Mouse (Mus musculus): ENCODE measurements around the gene BC049352. TPM values are rescaled to one million over a fixed set of nuclear protein-coding genes. Genes with fewer than 3 reads are reported as not detected.

The BC049352 gene
- polyA plus RNA-seq, 1 experiment from 2014 or later: not detected

DNA sequence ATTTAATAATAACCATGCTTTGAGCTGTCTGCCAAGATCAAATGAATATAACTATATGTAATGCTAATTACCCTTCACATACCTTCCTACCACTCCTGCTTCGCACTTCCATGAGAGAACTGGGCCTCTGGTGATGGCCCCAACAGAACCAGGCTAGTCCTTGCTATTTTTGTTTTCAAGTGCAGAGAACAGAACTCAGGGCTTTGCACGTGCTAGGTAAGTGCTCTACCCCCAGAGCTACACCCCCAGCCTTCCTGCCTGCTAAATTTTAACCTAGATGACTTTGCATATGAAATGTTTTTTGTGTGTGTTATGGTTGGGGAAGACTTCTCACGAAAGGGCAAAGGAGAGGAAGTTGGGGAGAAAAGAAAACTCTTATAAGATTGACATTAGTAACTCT, 714 bp downstream of the BC049352 start:
- no peak overlapping the region for H3K27ac ChIP-seq (ENCODE audit: low read depth, low read length)

DNA sequence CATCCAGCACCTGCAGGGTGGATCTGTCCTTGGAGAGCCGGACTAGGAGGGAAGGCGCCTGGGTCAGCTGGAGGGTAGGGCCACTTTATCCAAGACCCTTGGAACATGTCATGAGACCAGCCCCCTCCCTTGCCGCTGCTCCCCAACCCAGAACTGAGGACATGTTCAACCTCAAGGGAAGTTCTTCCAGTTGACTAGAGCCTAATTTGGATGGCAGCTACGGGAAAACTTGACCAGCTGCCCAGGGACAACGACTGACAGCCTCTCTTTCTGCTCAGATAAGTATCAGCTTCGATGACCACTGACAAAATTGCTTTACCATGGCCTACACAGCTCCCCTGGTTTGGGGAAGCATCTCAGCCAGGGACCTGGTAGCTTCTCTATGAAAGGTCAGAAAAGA, 1.5 kb downstream of the BC049352 start:
- WGBS: 80% methylated on average over 6 of the region's 6 CpGs

More for the DNA sequence above, 714 bp downstream of the BC049352 start:
- no peak overlapping the region for H3K9ac ChIP-seq (ENCODE audit: low read length)
- no peaks in the 10 kb centered on the region for H3K27me3 ChIP-seq (ENCODE audit: control insufficient read depth, insufficient read depth, low read length)
- H3K4me1 ChIP-seq (replicated peaks; ENCODE audit: control insufficient read depth, insufficient read depth, low read length): no peaks in the 10 kb centered on the region
- 69% methylated on average over 3 of the region's 3 CpGs for WGBS
- DNase-seq (ENCODE audit: low spot score) (peak; percentile 27), ATAC-seq (replicated peaks; ENCODE audit: low FRiP score) (no peak)
- no peaks in the 10 kb centered on the region for H3K36me3 ChIP-seq (ENCODE audit: control insufficient read depth, insufficient read depth, low read length)
- H3K4me3 ChIP-seq (ENCODE audit: low read depth, low read length): no peak overlapping the region
- no peak overlapping the region for H3K4me2 ChIP-seq (ENCODE audit: low read depth, low read length, severe bottlenecking)
- H3K9me3 ChIP-seq (ENCODE audit: control insufficient read depth, low read length): no peaks in the 10 kb centered on the region

GRCm38 (mm10) chr9:45185250-45185649, 3.4 kb downstream of the BC049352 start:
- 73% methylated on average over 4 of the region's 4 CpGs for WGBS
- Histone ChIP-seq H3K36me3 (ENCODE audit: control insufficient read depth, insufficient read depth, low read length) (no peaks in the 10 kb centered on the region), H3K9ac (ENCODE audit: low read length) (no peak overlapping the region)

More for the DNA sequence above, 1.5 kb downstream of the BC049352 start:
- H3K4me1 ChIP-seq (replicated peaks; ENCODE audit: control insufficient read depth, insufficient read depth, low read length): no peaks in the 10 kb centered on the region
- H3K4me3 ChIP-seq (ENCODE audit: low read depth, low read length): no peak overlapping the region
- no peak for ATAC-seq (replicated peaks; ENCODE audit: low FRiP score)
- H3K27me3 ChIP-seq (ENCODE audit: control insufficient read depth, insufficient read depth, low read length): no peaks in the 10 kb centered on the region
- no peaks in the 10 kb centered on the region for H3K36me3 ChIP-seq (ENCODE audit: control insufficient read depth, insufficient read depth, low read length)
- H3K9me3 ChIP-seq (ENCODE audit: control insufficient read depth, low read length): no peaks in the 10 kb centered on the region
- no peak overlapping the region for H3K27ac ChIP-seq (ENCODE audit: low read depth, low read length)
- no peak overlapping the region for H3K9ac ChIP-seq (ENCODE audit: low read length)
- DNase-seq (ENCODE audit: low spot score): peak; percentile 24
- H3K4me2 ChIP-seq (ENCODE audit: low read depth, low read length, severe bottlenecking): no peak overlapping the region

GRCm38 (mm10) chr9:45188570-45189563, 7.1 kb downstream of the BC049352 start:
- DNase-seq (ENCODE audit: low spot score) (no peak), ATAC-seq (replicated peaks; ENCODE audit: low FRiP score) (no peak)
- Histone ChIP-seq H3K9ac (ENCODE audit: low read length) (no peak overlapping the region), H3K4me1 (replicated peaks; ENCODE audit: control insufficient read depth, insufficient read depth, low read length) (no peaks in the 10 kb centered on the region), H3K4me3 (ENCODE audit: low read depth, low read length) (no peak overlapping the region), H3K27me3 (ENCODE audit: control insufficient read depth, insufficient read depth, low read length) (no peaks in the 10 kb centered on the region), H3K27ac (ENCODE audit: low read depth, low read length) (no peak overlapping the region), H3K36me3 (ENCODE audit: control insufficient read depth, insufficient read depth, low read length) (no peaks in the 10 kb centered on the region), H3K9me3 (ENCODE audit: control insufficient read depth, low read length) (no peaks in the 10 kb centered on the region), H3K4me2 (ENCODE audit: low read depth, low read length, severe bottlenecking) (no peak overlapping the region)
- 93% methylated on average over 10 of the region's 10 CpGs for WGBS

More at GRCm38 (mm10) chr9:45185250-45185649, 3.4 kb downstream of the BC049352 start:
- Histone ChIP-seq H3K27me3 (ENCODE audit: control insufficient read depth, insufficient read depth, low read length) (no peaks in the 10 kb centered on the region), H3K4me1 (replicated peaks; ENCODE audit: control insufficient read depth, insufficient read depth, low read length) (no peaks in the 10 kb centered on the region), H3K4me2 (ENCODE audit: low read depth, low read length, severe bottlenecking) (no peak overlapping the region), H3K9me3 (ENCODE audit: control insufficient read depth, low read length) (no peaks in the 10 kb centered on the region), H3K4me3 (ENCODE audit: low read depth, low read length) (no peak overlapping the region), H3K27ac (ENCODE audit: low read depth, low read length) (no peak overlapping the region)
- DNase-seq (ENCODE audit: low spot score): no peak
- ATAC-seq (replicated peaks; ENCODE audit: low FRiP score): no peak

- Histone ChIP-seq H3K9ac (ENCODE audit: low read length) (no peak overlapping the region), H3K27ac (ENCODE audit: low read depth, low read length) (no peak overlapping the region), H3K36me3 (ENCODE audit: control insufficient read depth, insufficient read depth, low read length) (no peaks in the 10 kb centered on the region), H3K4me2 (ENCODE audit: low read depth, low read length, severe bottlenecking) (no peak overlapping the region), H3K27me3 (ENCODE audit: control insufficient read depth, insufficient read depth, low read length) (no peaks in the 10 kb centered on the region), H3K4me3 (ENCODE audit: low read depth, low read length) (no peak overlapping the region), H3K4me1 (replicated peaks; ENCODE audit: control insufficient read depth, insufficient read depth, low read length) (no peaks in the 10 kb centered on the region), H3K9me3 (ENCODE audit: control insufficient read depth, low read length) (no peaks in the 10 kb centered on the region)
- no peak for ATAC-seq (replicated peaks; ENCODE audit: low FRiP score)
- WGBS: 91% methylated on average over 4 of the region's 4 CpGs
- no peak for DNase-seq (ENCODE audit: low spot score)
Observed at GRCm38 (mm10) chr9:45189661-45190174, 7.9 kb downstream of the BC049352 start.

DNA sequence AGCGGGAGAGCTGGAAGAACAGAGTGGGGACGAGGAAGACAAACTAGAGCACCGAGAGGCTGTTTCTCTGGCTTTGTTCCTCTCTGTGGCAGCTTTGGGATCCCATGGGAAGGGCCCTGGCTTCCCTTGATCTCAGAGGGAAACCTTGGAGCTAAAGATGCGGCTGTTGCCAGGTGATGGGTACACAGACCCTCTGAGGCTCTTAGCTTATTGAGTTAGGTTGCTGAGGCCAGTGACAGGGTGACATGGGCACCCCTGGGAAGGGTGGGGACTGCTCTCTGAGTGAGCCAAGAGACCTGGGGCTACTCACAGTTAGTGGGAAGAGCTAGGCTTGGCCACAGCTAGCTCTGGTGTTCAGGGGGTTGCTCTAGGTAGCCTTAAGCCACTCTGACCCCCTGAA, 13.7 kb downstream of the BC049352 start:
- H3K27me3 ChIP-seq (ENCODE audit: control insufficient read depth, insufficient read depth, low read length): no peaks in the 10 kb centered on the region
- H3K9ac ChIP-seq (ENCODE audit: low read length): no peak overlapping the region
- no peak for ATAC-seq (replicated peaks; ENCODE audit: low FRiP score)
- H3K4me1 ChIP-seq (replicated peaks; ENCODE audit: control insufficient read depth, insufficient read depth, low read length): no peaks in the 10 kb centered on the region
- DNase-seq (ENCODE audit: low spot score): no peak
- H3K9me3 ChIP-seq (ENCODE audit: control insufficient read depth, low read length): no peaks in the 10 kb centered on the region
- WGBS: 82% methylated on average over 4 of the region's 4 CpGs
- H3K4me3 ChIP-seq (ENCODE audit: low read depth, low read length): no peak overlapping the region
- H3K27ac ChIP-seq (ENCODE audit: low read depth, low read length): no peak overlapping the region
- H3K4me2 ChIP-seq (ENCODE audit: low read depth, low read length, severe bottlenecking): no peak overlapping the region
- no peaks in the 10 kb centered on the region for H3K36me3 ChIP-seq (ENCODE audit: control insufficient read depth, insufficient read depth, low read length)

GRCm38 (mm10) chr9:45196125-45196830, 14.5 kb downstream of the BC049352 start:
- Histone ChIP-seq H3K9ac (ENCODE audit: low read length) (no peak overlapping the region), H3K4me1 (replicated peaks; ENCODE audit: control insufficient read depth, insufficient read depth, low read length) (no peaks in the 10 kb centered on the region), H3K9me3 (ENCODE audit: control insufficient read depth, low read length) (no peaks in the 10 kb centered on the region), H3K4me3 (ENCODE audit: low read depth, low read length) (no peak overlapping the region), H3K27ac (ENCODE audit: low read depth, low read length) (no peak overlapping the region), H3K4me2 (ENCODE audit: low read depth, low read length, severe bottlenecking) (no peak overlapping the region), H3K27me3 (ENCODE audit: control insufficient read depth, insufficient read depth, low read length) (no peaks in the 10 kb centered on the region), H3K36me3 (ENCODE audit: control insufficient read depth, insufficient read depth, low read length) (no peaks in the 10 kb centered on the region)
- ATAC-seq (replicated peaks; ENCODE audit: low FRiP score) (no peak), DNase-seq (ENCODE audit: low spot score) (no peak)
- WGBS: 71% methylated on average over 8 of the region's 8 CpGs

DNA sequence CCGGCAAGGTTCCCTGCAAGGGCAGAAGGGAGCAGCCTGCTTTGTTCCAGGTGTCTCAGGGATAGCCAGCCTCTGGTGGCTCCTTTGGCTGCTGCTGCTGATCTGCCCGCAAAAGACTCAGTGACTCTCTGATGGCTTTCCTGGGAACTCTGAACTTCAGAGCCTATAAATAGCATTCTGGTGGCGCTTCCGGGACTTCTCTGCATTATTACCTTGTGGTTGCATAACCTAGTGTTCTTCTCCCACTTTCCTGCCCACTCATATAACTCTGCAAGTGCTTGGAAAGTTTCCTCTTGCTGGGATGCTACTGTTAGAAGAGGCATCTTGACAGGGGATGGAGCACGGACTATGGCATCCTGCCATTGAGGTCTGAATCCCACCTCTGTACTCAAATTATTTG, 15.7 kb downstream of the BC049352 start:
- Histone ChIP-seq H3K36me3 (ENCODE audit: control insufficient read depth, insufficient read depth, low read length) (no peaks in the 10 kb centered on the region), H3K9me3 (ENCODE audit: control insufficient read depth, low read length) (no peaks in the 10 kb centered on the region), H3K27ac (ENCODE audit: low read depth, low read length) (no peak overlapping the region), H3K27me3 (ENCODE audit: control insufficient read depth, insufficient read depth, low read length) (no peaks in the 10 kb centered on the region), H3K4me1 (replicated peaks; ENCODE audit: control insufficient read depth, insufficient read depth, low read length) (no peaks in the 10 kb centered on the region), H3K9ac (ENCODE audit: low read length) (no peak overlapping the region), H3K4me3 (ENCODE audit: low read depth, low read length) (no peak overlapping the region), H3K4me2 (ENCODE audit: low read depth, low read length, severe bottlenecking) (no peak overlapping the region)
- 88% methylated on average over 5 of the region's 5 CpGs for WGBS
- DNase-seq (ENCODE audit: low spot score): no peak
- no peak for ATAC-seq (replicated peaks; ENCODE audit: low FRiP score)
